Mouse (Mus musculus) limb, embryonic 14.5 days (tissue): ENCODE results near the gene Irf4. TPM values are rescaled to one million over a fixed set of nuclear protein-coding genes. Genes with fewer than 3 reads are reported as not detected.

Source experiments
- ATAC-seq: fragments of 200-750 bp; cut with Nextera tagmentation; 2 replicates; pipeline ENCODE4 v1.8.0; 2017; ENCODE audit warnings: low read depth, moderate number of reproducible peaks, moderate TSS enrichment; ENCODE audit not compliant: low FRiP score
- DNase-seq: peaks from one replicate; pipeline ENCODE4 v3.0.0-alpha.2; 2015; ENCODE audit warnings: low spot score
- H3K27ac ChIP-seq: fragments of 300-500 bp; sonication (generic); replicated peaks from 2 replicates; pipeline ENCODE4 v1.5.1; 2014; ENCODE audit warnings: low read depth, mild to moderate bottlenecking, low read length, moderate library complexity, mixed read lengths
- H3K27me3 ChIP-seq: fragments of 300-500 bp; sonication (generic); 2 replicates; pipeline ENCODE4 v1.6.1; 2014; ENCODE audit warnings: low read length, mixed read lengths; ENCODE audit not compliant: control insufficient read depth, insufficient read depth
- H3K36me3 ChIP-seq: fragments of 300-500 bp; sonication (generic); 2 replicates; pipeline ENCODE4 v1.6.1; 2014; ENCODE audit warnings: mild to moderate bottlenecking, low read length, moderate library complexity, mixed read lengths; ENCODE audit not compliant: control insufficient read depth, insufficient read depth
- H3K4me1 ChIP-seq: fragments of 300-500 bp; sonication (generic); 2 replicates; pipeline ENCODE4 v1.6.1; 2014; ENCODE audit warnings: antibody characterized with exemption, low read length, mixed read lengths; ENCODE audit not compliant: control insufficient read depth, insufficient read depth
- H3K4me2 ChIP-seq: fragments of 300-500 bp; sonication (generic); replicated peaks from 2 replicates; pipeline ENCODE4 v1.6.1; 2014; ENCODE audit warnings: low read depth, mild to moderate bottlenecking, low read length, moderate library complexity; ENCODE audit not compliant: severe bottlenecking
- H3K4me3 ChIP-seq: fragments of 300-500 bp; sonication (generic); replicated peaks from 2 replicates; pipeline ENCODE4 v1.5.1; 2014; ENCODE audit warnings: low read length
- H3K9ac ChIP-seq: fragments of 300-500 bp; sonication (generic); 2 replicates; pipeline ENCODE4 v1.6.1; 2014; ENCODE audit warnings: mild to moderate bottlenecking, low read depth, low read length, moderate library complexity; ENCODE audit not compliant: severe bottlenecking
- H3K9me3 ChIP-seq: fragments of 300-500 bp; sonication (generic); 2 replicates; pipeline ENCODE4 v1.6.1; 2016; ENCODE audit warnings: low read length; ENCODE audit not compliant: control insufficient read depth
- POLR2A ChIP-seq: fragments of 200-500 bp; IDR thresholded peaks from 2 replicates; pipeline ENCODE4 v1.8.0; 2012; ENCODE audit warnings: inconsistent platforms, mild to moderate bottlenecking, moderate library complexity, borderline replicate concordance; ENCODE audit not compliant: insufficient read depth, insufficient read length; ENCODE audit errors: extremely low read depth
- WGBS: fragments of 180-500 bp; shearing (Covaris S2); extraction: QIAGEN DNeasy Blood & Tissue Kit; methylation state at CpG from one replicate; pipeline ENCODE4 v1.1.7; 2014; 5-methylcytosine and 5-hydroxymethylcytosine counted together
- polyA plus RNA-seq, 2 experiments: library from polyadenylated mRNA; depleted of rRNA in 1 of 2; stranded (reverse) in 1 of 2; unstranded in 1 of 2; fragments of >200 nt; fragmentation: Nextera tagmentation in 1 of 2; extraction: Ambion mirVana in 1 of 2; gene quantifications; 2 replicates each; pipeline versions ENCODE4 v1.2.1 to v1.2.3; 2012 to 2014

Gene Irf4
- polyA plus RNA-seq, 2 experiments = 0.29 to 0.34 TPM

- H3K4me3 ChIP-seq = no peak overlapping the region
- TF ChIP-seq POLR2A = no peak
- ATAC-seq (no peak), DNase-seq (no peak)
- no peaks in the 10 kb centered on the region for H3K9me3 ChIP-seq
- no peaks in the 10 kb centered on the region for H3K4me1 ChIP-seq
- H3K4me2 ChIP-seq = no peak overlapping the region
- H3K27me3 ChIP-seq = no peaks in the 10 kb centered on the region
- H3K27ac ChIP-seq = no peak overlapping the region
- H3K36me3 ChIP-seq = no peaks in the 10 kb centered on the region
- WGBS = 78% methylated on average over 3 of the region's 3 CpGs
- no peak overlapping the region for H3K9ac ChIP-seq
These were observed 39.4 kb downstream of the Irf4 start for GRCm38 (mm10) chr13:30788421-30788820.

- ATAC-seq = no peak
- Histone ChIP-seq H3K9me3 (no peaks in the 10 kb centered on the region), H3K4me1 (no peaks in the 10 kb centered on the region), H3K27me3 (no peaks in the 10 kb centered on the region), H3K4me2 (no peak overlapping the region), H3K4me3 (no peak overlapping the region), H3K9ac (no peak overlapping the region), H3K36me3 (no peaks in the 10 kb centered on the region), H3K27ac (no peak overlapping the region)
- no peak for TF ChIP-seq POLR2A
- DNase-seq = no peak
- WGBS = 63% methylated on average over 5 of the region's 5 CpGs
These were observed 41.0 kb downstream of the Irf4 start for GRCm38 (mm10) chr13:30790016-30790415.

DNA sequence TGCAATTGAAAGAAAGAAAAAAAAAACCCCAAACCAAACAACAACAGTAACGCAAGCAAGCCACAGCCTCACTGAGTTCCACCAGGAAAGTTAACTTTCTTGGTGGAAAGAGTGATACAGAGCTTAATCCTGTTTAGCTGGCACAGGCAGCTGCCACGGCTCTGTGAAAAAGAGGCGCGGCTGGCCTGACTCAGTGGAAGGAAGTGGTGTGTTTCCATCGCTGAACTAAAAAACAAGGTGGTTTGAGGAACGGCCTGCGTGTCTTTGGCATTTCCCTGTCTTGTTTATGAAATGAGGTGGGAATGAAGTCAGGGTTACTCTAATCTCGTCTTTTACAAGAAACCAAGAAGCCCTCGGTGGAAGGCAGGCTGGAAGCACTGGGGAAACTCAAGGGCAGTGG lies 43.3 kb downstream of the Irf4 start:
- no peak overlapping the region for H3K4me3 ChIP-seq
- no peaks in the 10 kb centered on the region for H3K4me1 ChIP-seq
- no peak overlapping the region for H3K4me2 ChIP-seq
- H3K27ac ChIP-seq = no peak overlapping the region
- H3K36me3 ChIP-seq = no peaks in the 10 kb centered on the region
- no peak overlapping the region for H3K9ac ChIP-seq
- ATAC-seq (no peak), DNase-seq (no peak)
- TF ChIP-seq POLR2A = no peak
- no peaks in the 10 kb centered on the region for H3K27me3 ChIP-seq
- no peaks in the 10 kb centered on the region for H3K9me3 ChIP-seq
- WGBS = 72% methylated on average over 9 of the region's 9 CpGs

DNA sequence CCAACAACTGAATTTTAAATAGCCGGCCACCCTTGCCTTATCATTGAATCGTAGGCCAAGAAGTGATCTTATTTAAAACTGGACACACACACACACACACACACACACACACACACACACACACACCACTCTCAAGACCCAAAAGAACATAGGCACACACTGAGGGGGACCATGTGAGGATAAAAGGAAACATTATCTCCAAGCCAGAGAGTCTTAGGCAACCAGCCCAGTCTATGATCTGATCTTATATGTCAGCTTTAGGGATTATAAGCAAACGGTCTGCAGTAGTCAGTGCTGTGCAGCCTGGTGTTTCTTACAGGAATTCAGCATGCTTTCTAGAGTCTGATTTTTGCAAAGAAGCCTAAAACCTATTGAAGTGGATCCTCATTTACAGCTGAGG lies 43.7 kb downstream of the Irf4 start:
- Histone ChIP-seq H3K9ac (no peak overlapping the region), H3K4me1 (no peaks in the 10 kb centered on the region), H3K4me3 (no peak overlapping the region), H3K27ac (no peak overlapping the region), H3K4me2 (no peak overlapping the region), H3K36me3 (no peaks in the 10 kb centered on the region), H3K27me3 (no peaks in the 10 kb centered on the region), H3K9me3 (no peaks in the 10 kb centered on the region)
- ATAC-seq = no peak
- DNase-seq = peak; percentile 34
- no peak for TF ChIP-seq POLR2A
- WGBS = 77% methylated on average over 3 of the region's 3 CpGs

- Histone ChIP-seq H3K27ac (no peak overlapping the region), H3K27me3 (no peaks in the 10 kb centered on the region), H3K36me3 (no peaks in the 10 kb centered on the region), H3K9me3 (no peaks in the 10 kb centered on the region), H3K4me1 (no peaks in the 10 kb centered on the region), H3K4me2 (no peak overlapping the region), H3K4me3 (no peak overlapping the region), H3K9ac (no peak overlapping the region)
- TF ChIP-seq POLR2A = no peak
- WGBS = 88% methylated on average over 4 of the region's 4 CpGs
- ATAC-seq = no peak
- no peak for DNase-seq
These were observed 44.2 kb downstream of the Irf4 start for GRCm38 (mm10) chr13:30793196-30793595.

DNA sequence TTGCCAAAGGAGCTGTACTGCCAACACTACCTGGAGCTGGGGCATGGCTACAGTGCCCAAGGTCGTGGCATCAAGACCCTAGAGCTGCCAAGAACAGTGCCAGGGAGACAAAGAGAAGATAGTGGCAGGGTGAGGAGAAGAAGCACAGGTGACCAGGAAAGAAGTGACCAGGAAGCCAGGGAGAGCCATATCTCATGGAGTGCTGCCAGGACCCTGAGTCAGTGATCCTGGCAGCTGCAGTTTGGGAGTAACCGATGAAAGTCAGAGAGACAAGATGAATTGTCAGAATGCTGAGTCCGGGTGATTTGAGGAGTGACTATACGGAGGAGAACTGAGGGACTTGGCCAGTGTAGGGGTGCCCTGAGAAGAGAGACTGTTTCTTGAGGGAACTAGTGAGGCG lies 44.6 kb downstream of the Irf4 start:
- 78% methylated on average over 5 of the region's 5 CpGs for WGBS

More for the DNA sequence above, 44.6 kb downstream of the Irf4 start:
- TF ChIP-seq POLR2A = no peak
- ATAC-seq (no peak), DNase-seq (no peak)
- Histone ChIP-seq H3K4me1 (no peaks in the 10 kb centered on the region), H3K27me3 (no peaks in the 10 kb centered on the region), H3K36me3 (no peaks in the 10 kb centered on the region), H3K27ac (no peak overlapping the region), H3K4me3 (no peak overlapping the region), H3K9me3 (no peaks in the 10 kb centered on the region), H3K9ac (no peak overlapping the region), H3K4me2 (no peak overlapping the region)
